Mouse (Mus musculus) cerebellum, adult 8-10 months (tissue): ENCODE results near the gene Dlg2.
A peak's percentile ranks its signal among the peaks of the same experiment; 100 is the strongest.

Experiments
- DNase-seq: peaks from one replicate; pipeline ENCODE4 v3.0.0; 2022

Dlg2 gene

DNA sequence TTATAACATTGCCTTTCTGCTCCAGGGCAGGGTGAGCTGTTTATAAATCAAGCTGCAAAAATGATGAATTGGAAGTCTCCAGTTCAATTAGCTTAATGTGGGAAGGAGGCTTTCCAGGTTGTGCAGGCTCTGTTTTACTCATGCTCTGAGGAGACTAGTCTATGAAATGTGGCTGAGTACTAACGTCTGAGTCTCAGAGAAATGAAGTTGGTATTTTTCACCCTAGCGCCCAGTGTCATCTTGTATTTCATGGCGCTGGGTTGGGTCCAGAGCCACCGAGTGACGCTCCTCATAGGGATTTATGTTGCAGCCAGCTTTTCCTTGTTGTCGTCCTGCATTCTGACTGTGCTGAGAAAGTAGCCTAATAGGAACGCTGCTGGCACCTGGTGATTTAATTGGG is 986.8 kb downstream of the Dlg2 start:
- DNase-seq = no peak

GRCm38 (mm10) chr7:91467061-91467460 is 990.6 kb downstream of the Dlg2 start:
- DNase-seq = no peak

DNA sequence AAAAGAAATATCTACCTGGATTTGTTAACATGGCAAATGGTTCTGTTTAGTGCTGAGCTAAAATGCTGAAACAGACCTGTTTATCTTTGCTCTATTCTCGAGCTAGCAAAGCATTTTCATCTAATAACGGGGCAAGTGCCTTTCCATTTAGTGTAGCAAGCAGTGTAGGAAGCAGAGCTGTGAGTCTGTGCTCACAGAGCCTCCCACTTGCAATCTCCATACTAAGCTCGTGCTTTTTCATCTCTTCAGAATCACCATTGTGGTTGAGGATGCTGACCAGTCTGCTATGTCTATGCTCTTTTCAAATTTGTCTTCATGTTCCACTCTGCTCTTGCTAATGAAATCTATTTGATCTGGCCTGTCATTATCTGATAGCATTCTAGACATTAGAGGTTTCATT is 1002.7 kb downstream of the Dlg2 start:
- no peak for DNase-seq

DNA sequence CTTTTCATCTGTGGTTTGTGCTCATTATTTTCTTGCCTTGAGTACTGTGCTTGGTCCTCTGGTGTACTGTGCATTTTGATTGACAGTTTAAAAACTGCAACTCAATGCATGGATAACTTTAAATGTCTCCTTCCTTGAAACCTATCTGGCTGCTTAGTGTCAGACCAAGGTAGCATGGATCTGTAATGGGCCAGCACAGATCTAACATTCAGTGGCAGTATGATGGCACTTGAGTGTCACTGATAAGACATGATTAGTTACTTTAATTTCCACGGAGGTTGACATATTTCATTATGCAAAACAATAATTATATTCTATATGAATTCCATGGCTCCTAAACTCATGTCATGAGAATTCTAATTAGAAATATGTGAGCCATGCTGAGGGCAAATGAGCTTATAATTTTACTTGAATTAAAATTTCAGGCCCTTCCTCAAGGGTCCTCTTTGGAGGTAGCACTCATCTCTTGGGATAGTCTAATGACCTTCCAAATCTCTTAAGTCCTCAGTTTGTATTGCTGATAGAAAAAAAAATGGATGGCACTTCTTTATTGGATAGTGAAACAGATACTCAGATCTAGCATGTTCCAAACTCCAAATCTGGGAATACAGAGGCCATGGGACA is 1005.2 kb downstream of the Dlg2 start:
- no peak for DNase-seq

DNA sequence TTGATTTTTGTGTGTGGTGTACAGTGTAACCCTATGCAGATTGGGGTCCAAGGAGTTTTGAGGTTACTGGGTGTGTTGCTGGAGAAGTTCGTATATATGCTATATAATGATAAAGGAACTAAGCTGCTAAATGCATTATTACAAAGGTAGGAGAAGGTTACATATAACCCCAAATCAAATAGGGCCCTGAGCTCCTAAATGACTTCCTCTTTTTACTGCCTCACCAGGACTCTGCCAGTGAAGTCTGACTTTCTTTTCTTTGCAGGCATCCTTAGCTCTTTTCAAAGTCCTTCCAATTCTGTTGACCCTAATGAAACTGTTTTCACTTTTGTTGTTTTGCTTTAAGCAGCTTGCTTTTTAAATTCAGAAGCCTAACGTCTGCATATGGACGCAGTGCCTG is 1016.8 kb downstream of the Dlg2 start:
- DNase-seq = no peak

- DNase-seq = no peak
Measured at GRCm38 (mm10) chr7:91495526-91495925, 1019.1 kb downstream of the Dlg2 start.

DNA sequence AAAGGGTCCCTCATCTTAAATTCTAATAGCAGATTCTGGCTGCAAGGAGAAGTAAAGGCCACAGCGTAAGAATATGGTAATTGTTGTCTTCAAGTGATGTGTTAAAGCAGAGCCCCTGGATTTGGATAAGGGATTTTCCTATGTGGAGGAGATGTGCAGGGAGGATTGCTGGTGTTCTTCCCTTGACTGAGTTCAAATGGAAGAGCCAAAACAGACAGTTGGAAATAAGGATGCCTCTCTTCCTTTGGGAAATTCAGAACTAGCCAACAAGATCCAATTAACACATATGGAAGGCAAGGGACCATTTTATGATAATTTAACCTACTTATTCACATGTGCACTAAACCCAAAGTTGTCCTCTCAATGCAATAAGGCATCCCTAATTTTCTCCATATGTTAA is 1034.6 kb downstream of the Dlg2 start:
- DNase-seq = no peak

DNA sequence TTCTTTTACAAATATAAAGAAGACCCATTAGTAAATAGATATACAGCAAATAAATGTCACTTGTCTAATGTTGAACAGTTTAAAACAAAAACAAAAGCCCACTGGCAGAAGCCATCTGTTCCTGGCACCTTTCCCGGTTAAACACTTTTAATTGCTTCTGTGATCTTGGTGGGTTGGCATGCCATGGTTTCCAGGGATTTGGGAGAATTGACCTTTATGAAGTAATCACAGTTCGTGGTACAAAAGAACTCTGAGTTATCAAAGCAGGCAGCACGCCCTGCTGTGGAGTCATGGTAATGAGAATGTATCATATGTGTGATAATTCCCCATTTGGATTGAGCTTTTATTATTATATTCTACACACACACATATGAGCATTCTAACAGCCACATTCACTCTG is 1038.0 kb downstream of the Dlg2 start:
- peak; percentile 4 for DNase-seq

DNA sequence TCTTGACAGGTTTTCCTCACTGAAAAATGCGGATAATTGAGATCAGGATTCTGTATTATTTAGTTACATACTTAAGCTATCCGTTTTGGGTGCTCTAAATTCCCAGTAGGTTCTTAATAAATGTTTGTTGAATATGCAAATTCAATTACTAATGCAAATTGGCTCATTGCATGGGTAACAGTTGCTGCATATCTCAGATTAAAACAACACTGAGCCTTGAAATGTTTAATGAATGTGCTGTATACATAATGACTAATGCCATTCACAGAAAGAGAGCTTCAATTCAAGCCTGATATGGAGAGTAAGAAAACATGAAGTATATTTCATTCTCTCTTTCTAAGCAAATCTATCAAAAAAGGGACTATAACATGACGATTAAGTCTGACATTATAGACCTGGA is 1039.8 kb downstream of the Dlg2 start:
- DNase-seq = no peak

DNA sequence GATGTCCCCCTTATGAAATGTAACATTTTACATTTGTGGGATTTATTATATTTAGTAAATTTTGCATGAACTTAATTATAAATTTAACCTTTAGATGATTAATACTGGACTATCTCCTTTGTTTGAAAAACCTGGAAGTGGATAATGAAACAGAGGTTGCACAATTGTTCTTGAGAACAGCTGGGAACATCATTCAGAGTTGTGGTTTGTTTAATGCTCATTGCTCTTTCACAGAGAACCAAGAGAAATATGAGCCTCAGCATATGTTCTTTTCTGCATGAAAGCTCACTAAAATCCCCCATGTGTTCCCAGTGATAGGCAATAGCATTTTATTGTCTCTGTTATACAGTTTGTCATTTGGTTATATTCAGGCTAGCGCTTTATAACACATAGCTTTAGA is 1049.4 kb downstream of the Dlg2 start:
- no peak for DNase-seq

- DNase-seq = peak; percentile 30
Measured at GRCm38 (mm10) chr7:91542597-91543285, 1066.3 kb downstream of the Dlg2 start.

- no peak for DNase-seq
Measured at GRCm38 (mm10) chr7:91543286-91543650, 1066.8 kb downstream of the Dlg2 start.

DNA sequence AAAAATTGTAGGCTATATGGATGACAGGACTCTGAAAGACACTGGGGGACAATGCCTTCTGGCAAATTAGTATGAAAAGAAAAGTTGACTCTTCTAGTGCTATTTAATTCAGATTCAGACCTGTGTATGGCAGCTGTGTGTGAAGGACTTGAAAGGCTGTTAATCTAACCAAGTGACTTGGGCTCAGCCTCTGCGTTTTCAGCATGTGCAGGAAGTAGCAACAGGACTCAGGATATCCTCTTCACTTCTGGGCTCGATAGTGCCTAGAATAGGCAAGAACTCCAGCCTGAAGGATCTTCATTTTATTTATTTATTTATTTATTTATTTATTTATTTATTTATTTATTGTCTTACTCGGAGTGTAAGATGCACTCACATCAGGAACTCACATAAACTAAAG is 1068.1 kb downstream of the Dlg2 start:
- DNase-seq = no peak

DNA sequence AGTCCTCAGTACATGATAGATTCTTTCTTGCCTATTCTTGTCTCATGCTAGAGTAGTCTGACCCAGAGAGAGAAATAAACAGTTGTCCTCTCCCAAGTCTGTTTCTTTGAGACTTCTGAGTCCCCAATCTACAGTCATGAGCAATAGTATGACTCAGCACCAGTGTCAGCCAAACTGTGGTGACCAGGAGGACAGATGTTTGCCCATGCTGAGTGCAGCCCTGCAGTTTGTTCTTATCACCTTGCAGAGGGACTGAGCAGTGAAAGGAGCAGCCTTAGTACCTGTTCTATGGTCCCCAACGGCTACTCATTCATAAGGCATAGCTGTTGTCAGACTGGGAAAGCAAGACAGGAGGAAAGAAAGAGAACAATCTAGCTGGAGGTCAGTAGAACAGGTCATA is 1072.3 kb downstream of the Dlg2 start:
- DNase-seq = no peak

DNA sequence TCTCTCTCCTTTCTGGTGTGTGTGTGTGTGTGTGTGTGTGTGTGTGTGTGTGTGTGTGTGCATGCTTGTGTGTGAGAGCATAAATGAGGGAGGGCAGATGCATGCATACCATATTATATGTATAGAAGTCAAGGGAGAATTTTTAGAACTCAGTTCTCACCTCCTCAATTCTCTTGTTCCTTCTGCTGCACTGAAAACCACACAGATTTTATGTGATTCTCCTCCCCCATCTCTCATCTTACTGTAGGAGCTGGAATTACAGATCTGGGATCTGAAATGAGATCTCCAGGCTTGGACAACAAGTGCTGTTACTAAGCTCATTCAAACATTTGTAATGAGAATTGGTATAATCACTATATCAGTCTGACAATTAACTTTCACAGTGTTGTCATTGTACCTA is 1081.1 kb downstream of the Dlg2 start:
- no peak for DNase-seq

- no peak for DNase-seq
Measured at GRCm38 (mm10) chr7:91567423-91567822, 1091.0 kb downstream of the Dlg2 start.

GRCm38 (mm10) chr7:91570969-91571368 is 1094.5 kb downstream of the Dlg2 start:
- DNase-seq = no peak

GRCm38 (mm10) chr7:91572666-91573065 is 1096.2 kb downstream of the Dlg2 start:
- peak; percentile 84 for DNase-seq

GRCm38 (mm10) chr7:91573321-91573720 is 1096.8 kb downstream of the Dlg2 start:
- peak; percentile 9 for DNase-seq

- peak; percentile 30 for DNase-seq
Measured at GRCm38 (mm10) chr7:91576216-91576615, 1099.7 kb downstream of the Dlg2 start.

DNA sequence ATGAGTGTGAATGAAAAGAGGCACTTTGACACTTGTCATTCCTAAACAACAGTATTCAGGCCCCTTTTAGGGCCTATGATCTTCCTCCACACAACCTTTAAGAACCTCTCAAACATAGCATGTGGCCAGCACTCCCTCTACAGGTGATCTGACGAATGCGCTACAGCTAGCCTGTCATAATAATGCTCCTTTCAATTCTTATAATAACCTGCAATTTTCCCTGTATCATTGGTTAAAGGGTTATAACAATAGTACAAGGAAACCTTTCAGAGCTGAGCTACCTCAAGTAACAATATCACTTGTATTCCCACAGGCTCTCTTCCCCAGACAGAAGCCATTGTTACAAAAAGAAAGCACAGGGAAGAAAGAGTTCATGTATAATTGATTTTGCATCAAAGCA is 1105.7 kb downstream of the Dlg2 start:
- no peak for DNase-seq

DNA sequence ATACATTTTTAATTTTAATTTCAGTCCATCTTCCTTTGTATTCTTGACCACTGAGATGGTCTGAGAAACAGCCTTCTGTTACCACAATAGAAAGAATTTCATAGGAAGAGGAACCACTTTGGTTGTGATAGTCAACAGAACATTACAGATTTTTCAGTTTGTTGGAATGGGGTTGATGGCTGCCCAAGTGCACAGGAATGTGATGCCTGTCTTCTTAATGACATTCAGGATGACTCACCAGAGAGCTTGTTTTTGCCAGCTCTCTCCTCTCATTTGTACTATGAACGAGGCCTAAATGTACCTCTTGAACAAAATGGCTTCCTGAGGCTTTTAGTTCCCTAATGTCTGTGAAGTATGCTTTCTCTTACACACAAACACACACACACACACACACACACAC is 1107.1 kb downstream of the Dlg2 start:
- no peak for DNase-seq

GRCm38 (mm10) chr7:91591261-91592170 is 1115.0 kb downstream of the Dlg2 start:
- no peak for DNase-seq

DNA sequence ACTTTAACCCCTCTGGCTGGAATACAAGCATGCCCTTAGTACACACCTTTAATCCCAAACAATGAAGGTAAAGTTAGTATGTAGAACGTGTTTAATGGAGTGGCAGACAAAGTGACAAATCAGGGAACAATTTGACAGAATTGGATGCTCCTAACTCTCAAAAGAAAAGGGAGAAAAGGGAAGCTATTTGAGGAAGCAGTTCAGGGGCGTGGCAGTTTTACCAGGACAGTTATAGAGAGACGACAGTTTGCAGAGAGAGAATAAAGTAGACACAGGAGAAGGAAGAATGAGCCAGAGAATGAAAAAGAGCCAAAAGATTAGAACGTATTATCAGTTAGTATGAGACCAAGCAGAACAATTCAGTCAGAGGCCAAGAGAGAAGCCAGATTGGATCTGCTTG is 1122.1 kb downstream of the Dlg2 start:
- DNase-seq = no peak
